Mouse (Mus musculus) limb, embryonic 10.5 days (tissue): Measurements from ENCODE around the gene Lipe. TPM values are rescaled to one million over a fixed set of nuclear protein-coding genes. Genes with fewer than 3 reads are reported as not detected.
"Not testable (repeated sequence)": the region's sequence is repeated elsewhere in the genome, so short reads cannot be mapped to it uniquely, and the experiment has no call there.

Experiments used
- DNase-seq: peaks from one replicate; pipeline ENCODE4 v3.0.0-alpha.2; 2017; ENCODE audit warnings: low spot score
- H3K27ac ChIP-seq: fragments of 300-500 bp; sonication (generic); 2 replicates; pipeline ENCODE4 v1.5.1; 2016; ENCODE audit warnings: mild to moderate bottlenecking
- H3K27me3 ChIP-seq: fragments of 300-500 bp; sonication (generic); 2 replicates; pipeline ENCODE4 v1.6.1; 2016; ENCODE audit warnings: low read depth, mild to moderate bottlenecking; ENCODE audit not compliant: poor library complexity, severe bottlenecking
- H3K36me3 ChIP-seq: fragments of 300-500 bp; sonication (generic); 2 replicates; pipeline ENCODE4 v1.6.1; 2016; ENCODE audit warnings: mild to moderate bottlenecking, moderate library complexity
- H3K4me1 ChIP-seq: fragments of 300-500 bp; sonication (generic); 2 replicates; pipeline ENCODE4 v1.6.1; 2016
- H3K4me3 ChIP-seq: fragments of 300-500 bp; sonication (generic); 2 replicates; pipeline ENCODE4 v1.5.1; 2016; ENCODE audit warnings: mild to moderate bottlenecking, moderate library complexity
- H3K9me3 ChIP-seq: fragments of 300-500 bp; sonication (generic); replicated peaks from 2 replicates; pipeline ENCODE4 v1.6.1; 2016; ENCODE audit warnings: mild to moderate bottlenecking
- WGBS: fragments of 180-500 bp; shearing (Covaris S2); methylation state at CpG from one replicate; pipeline ENCODE4 v1.1.7; 2016; 5-methylcytosine and 5-hydroxymethylcytosine counted together
- polyA plus RNA-seq: library from polyadenylated mRNA; unstranded; fragments of >200 nt; fragmentation: Nextera tagmentation; extraction: Ambion mirVana; gene quantifications from 2 replicates; pipeline ENCODE4 v1.2.1, GENCODE M21; 2016

Lipe gene
- polyA plus RNA-seq, 1 experiment from 2014 or later: 8.9 TPM

DNA sequence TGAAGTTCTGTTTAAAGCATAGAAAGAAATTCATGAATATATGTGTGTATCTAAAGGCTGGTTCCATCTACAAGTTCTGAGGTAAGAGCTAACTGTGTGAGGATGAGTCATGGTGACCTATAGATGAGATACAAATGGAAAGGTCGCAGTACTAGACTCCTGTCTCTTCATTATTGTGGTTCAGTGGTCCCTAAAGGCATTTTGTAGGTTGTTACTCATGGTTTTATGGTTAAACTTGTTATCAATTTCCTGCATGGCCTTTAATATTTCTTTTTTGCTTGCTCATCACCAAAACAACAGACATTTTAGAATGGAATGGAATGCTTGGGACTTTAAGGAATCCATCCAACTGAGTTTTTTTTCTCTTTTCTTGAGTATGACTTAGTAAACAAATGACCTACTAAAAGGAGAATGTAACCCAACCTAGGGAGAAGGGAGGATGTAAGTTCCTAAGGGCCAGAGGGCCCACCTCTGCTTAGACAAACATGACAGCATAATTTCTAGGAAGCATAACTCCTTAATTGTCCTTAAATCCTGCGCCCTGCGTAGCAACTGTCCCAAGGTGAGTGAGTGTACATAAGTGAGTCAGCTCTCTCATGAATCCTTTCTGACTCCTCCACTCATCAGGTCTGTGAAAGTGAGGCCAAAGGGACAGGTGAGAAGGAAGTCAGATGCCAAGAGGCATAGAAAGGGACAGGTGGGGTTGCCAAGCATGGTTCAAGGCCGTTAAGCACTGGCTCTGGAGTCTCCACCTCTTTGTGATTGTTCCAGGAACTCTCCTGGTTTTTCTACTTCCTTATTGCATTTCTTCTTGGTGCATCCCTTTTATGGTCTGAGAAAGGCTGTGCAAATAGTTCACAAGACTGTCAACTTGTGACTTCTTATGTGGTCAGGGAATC, 31.6 kb upstream of the Lipe start:
- Histone ChIP-seq H3K4me3 (no peak overlapping the region), H3K27me3 (no peaks in the 10 kb centered on the region), H3K36me3 (no peaks in the 10 kb centered on the region), H3K27ac (no peak overlapping the region), H3K9me3 (no peaks in the 10 kb centered on the region), H3K4me1 (peaks cover 11% of the 10 kb centered on the region; the same call in 1 of the 2 replicates)
- WGBS: 82% methylated on average over 4 of the region's 4 CpGs
- no peak for DNase-seq

DNA sequence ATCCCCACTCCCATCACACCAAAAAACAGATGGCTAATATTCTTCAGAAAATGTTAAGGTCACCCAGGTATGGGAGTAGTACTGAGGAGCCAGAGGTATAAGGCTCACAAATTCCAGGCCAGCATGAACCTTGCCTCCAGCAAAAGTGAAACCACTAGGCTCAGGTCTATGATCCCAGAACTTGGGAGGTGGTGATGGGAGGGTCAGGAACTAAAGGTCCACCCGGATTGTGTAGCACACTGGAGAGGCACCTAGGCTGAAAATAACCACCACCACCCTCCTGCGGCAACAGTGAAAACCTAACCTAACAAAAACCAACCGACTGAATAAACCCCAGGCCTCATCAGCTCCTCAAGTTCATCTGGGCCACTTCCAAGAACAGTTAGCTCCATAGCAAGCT, 29.8 kb upstream of the Lipe start:
- 90% methylated on average over 3 of the region's 3 CpGs for WGBS

DNA sequence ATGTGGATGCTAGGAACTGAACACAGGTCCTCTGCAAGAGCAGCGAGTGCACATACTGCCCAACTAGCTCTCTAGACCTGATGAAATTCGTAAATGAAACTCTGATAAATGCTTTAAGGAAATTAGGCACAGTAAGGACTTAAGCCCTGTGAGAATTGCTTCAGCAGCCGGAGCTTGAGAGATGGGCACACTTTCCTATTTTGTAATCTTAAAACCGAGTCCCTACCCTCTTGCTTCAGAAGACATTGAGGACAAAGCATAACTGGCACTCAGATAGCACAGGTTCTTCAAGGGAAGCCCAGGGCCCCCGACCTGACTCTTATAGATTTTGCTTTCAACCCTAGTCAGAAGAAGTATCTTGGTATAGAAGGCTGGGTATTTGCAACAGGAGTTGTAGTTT, 28.6 kb upstream of the Lipe start:
- Histone ChIP-seq H3K27me3 (peaks cover 16% of the 10 kb centered on the region), H3K9me3 (no peaks in the 10 kb centered on the region), H3K36me3 (no peaks in the 10 kb centered on the region), H3K27ac (no peak overlapping the region), H3K4me3 (no peak overlapping the region), H3K4me1 (0 out of 2 replicates have a peak, but pooled peaks cover 3% of the 10 kb centered on the region)
- DNase-seq: no peak
- 87% methylated on average over 5 of the region's 5 CpGs for WGBS

More for the DNA sequence above, 29.8 kb upstream of the Lipe start:
- Histone ChIP-seq H3K4me3 (no peak overlapping the region), H3K27ac (no peak overlapping the region), H3K4me1 (peaks cover 6% of the 10 kb centered on the region; the same call in 1 of the 2 replicates), H3K9me3 (no peaks in the 10 kb centered on the region), H3K27me3 (peaks cover 4% of the 10 kb centered on the region; the same call in 1 of the 2 replicates), H3K36me3 (no peaks in the 10 kb centered on the region)
- DNase-seq: no peak

DNA sequence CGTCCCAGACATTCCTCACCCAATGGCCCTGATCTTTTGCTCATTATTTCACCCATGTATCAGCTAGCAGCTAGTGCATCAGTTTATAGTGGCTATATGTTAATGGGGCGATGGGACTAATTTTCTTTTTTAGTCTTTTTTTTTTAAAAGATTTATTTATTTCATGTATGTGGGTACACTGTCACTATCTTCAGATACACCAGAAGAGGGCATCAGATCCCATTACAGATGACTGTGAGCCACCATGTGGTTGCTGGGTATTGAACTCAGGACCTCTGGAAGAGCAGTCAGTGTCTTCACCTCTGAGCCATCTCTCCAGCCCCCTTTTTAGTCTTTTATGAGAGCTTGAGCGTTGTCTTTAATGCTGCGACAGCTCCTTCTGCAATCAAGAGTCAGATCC, 27.9 kb upstream of the Lipe start:
- H3K9me3 ChIP-seq, H3K36me3 ChIP-seq, DNase-seq, H3K27ac ChIP-seq, H3K4me3 ChIP-seq, H3K4me1 ChIP-seq: not testable (repeated sequence)
- H3K27me3 ChIP-seq: peaks cover 22% of the 10 kb centered on the region
- 92% methylated on average over 4 of the region's 4 CpGs for WGBS

DNA sequence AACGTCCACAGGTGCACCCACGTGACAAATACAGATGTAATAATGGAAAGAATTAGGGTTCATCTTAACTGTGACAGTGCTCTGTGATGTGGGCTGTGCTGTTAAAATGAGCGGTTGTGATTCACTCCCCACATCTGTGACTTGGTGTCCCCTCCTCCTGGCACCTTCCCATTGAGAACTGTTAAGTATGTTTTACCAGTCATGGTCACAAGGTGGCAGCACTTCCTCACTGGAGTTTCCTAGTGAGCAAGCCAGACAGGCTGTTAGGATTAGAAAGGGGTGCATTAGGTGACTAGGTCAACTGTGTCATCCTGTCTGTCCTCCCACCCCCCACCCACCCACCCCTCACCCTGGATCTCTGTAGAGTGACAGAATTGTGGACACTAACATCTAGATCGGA, 25.9 kb upstream of the Lipe start:
- Histone ChIP-seq H3K9me3 (no peaks in the 10 kb centered on the region), H3K4me1 (0 out of 2 replicates have a peak, but pooled peaks cover 8% of the 10 kb centered on the region), H3K36me3 (0 out of 2 replicates have a peak, but pooled peaks cover 2% of the 10 kb centered on the region), H3K27ac (no peak overlapping the region), H3K27me3 (peaks cover 22% of the 10 kb centered on the region), H3K4me3 (no peak overlapping the region)
- WGBS: 36% methylated on average over 4 of the region's 4 CpGs
- peak; percentile 84 for DNase-seq

DNA sequence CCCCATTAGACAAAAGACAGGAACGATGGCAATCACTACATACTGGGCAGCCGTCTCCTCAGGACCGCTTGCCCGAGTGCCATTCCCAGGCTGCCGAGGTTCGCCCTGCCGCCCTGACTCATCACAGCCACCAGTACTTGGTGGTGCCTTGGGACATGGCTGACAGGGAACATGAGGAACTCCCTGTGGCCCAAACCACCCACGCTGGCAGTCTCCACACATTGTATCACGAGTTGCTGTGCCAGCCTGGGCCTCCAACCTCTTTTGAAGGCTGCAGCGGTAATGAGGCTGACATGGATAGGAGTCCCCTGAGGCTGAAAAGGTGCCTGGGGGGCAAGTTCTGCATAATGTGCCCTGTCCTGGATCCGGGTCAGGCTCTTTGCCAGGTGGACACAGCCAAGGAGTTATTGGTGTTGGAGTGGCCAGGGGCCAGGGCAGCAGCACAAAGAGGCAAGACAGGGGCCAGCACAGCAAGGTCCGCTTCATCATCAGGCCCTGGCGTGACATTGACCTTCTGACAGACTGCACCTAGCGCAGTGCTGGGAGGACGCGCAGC, 23.9 kb upstream of the Lipe start:
- Histone ChIP-seq H3K27ac (no peak overlapping the region), H3K9me3 (no peaks in the 10 kb centered on the region), H3K36me3 (0 out of 2 replicates have a peak, but pooled peaks cover 2% of the 10 kb centered on the region), H3K27me3 (peaks cover 22% of the 10 kb centered on the region), H3K4me1 (0 out of 2 replicates have a peak, but pooled peaks cover 8% of the 10 kb centered on the region), H3K4me3 (no peak overlapping the region)
- WGBS: 74% methylated on average over 16 of the region's 16 CpGs
- DNase-seq: no peak

DNA sequence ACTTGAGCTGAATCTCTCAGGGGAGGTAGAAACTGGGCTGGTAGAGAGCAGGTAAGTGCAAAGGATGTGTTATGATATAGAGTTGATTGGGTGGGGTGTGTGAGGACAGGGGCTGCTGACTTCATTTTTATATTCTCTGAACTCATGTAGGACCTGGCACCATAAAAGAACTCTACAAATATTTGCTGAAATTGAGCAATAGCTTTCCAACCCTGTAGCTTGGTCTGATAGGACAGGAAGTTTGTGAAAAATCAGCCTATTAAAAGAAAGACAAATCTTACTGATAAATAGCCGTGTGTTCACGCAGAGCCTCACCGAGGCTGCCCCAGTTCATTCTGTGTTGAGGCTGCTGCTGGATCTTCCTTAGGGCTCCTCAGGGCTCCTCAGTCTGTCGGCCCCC, 21.4 kb upstream of the Lipe start:
- Histone ChIP-seq H3K4me1 (0 out of 2 replicates have a peak, but pooled peaks cover 8% of the 10 kb centered on the region), H3K27me3 (peaks cover 22% of the 10 kb centered on the region), H3K4me3 (no peak overlapping the region), H3K27ac (no peak overlapping the region), H3K9me3 (no peaks in the 10 kb centered on the region), H3K36me3 (0 out of 2 replicates have a peak, but pooled peaks cover 2% of the 10 kb centered on the region)
- DNase-seq: no peak
- 95% methylated on average over 4 of the region's 4 CpGs for WGBS

DNA sequence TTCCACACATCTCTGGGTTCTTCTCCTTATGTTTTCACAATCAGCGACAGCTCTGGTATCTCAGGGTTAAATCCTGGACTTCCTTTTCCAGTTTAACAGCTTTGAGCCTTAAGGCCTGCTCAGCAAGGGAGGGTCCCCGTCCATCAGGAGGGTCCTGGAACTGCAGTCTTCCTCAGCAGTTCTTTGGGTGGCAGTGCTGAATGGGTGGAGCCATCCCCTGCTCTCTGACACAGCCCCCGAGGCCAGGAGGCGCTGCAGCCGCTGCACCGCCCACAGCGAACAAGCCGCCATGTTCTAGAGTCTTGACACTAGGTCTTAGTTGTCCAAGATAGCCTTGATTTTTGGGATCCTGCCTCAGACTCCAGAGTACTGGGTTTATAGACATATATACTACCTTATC, 21.0 kb upstream of the Lipe start:
- 0 out of 2 replicates have a peak, but pooled peaks cover 2% of the 10 kb centered on the region for H3K36me3 ChIP-seq
- H3K4me3 ChIP-seq: no peak overlapping the region
- 79% methylated on average over 8 of the region's 8 CpGs for WGBS
- DNase-seq: no peak
- peaks cover 22% of the 10 kb centered on the region for H3K27me3 ChIP-seq
- no peaks in the 10 kb centered on the region for H3K9me3 ChIP-seq
- no peak overlapping the region for H3K27ac ChIP-seq
- H3K4me1 ChIP-seq: 0 out of 2 replicates have a peak, but pooled peaks cover 8% of the 10 kb centered on the region

DNA sequence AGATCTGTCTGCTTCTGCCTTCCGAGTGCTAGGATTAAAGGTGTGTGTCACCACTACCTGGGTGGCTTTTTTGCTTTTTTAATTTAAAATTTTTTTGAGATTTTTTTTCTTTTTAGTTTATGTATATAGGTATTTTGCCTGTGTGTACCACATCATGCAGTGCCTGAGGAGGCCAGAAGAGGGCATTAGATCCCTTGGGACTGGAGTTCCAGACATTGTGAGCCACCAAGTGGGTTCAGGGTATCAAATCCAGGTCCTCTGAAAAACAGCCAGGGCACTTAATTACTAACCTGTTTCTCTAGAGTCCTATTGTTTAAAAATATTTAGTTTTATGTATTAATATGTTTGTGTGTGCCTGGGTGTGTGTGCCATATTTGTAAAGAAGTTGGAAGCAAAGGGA, 19.1 kb upstream of the Lipe start:
- peak; percentile 53 for DNase-seq

DNA sequence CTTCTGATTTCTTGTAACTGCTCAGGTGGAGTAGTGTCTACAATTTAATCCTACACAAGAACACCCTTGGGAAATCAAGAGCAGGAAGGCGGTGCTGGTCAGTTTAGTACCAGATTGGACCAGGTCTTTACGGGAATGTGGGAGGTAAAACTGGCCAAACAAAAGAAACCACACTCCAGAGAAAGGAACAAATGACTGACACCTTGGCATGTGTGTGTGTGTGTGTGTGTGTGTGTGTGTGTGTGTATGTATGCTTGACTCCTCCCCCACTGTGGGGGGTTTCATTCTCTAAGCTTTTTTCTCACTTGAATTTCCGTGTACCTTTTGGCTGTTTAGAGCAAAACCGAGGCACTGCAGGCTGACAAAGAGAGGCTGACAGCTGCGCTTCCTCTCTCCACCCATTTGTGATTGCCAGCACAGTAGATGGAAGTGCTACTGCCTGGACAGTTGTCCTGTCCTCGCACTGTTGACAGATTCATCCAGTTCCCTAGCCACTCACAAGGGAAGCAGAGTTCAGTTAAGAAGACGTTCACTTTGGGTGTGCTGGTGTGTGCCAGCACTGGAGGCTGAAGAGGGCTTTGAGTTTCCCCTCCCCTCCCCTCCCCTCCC, 14.4 kb upstream of the Lipe start, which contains the start of gene Cxcl17:
Cxcl17 (minus strand) TSS at position 54 of the 609 bp plus-strand sequence.
- no peaks in the 10 kb centered on the region for H3K9me3 ChIP-seq
- no peak within 1 kb of the TSS for H3K4me3 ChIP-seq
- no peak within 1 kb of the TSS for H3K27ac ChIP-seq
- WGBS: 49% methylated on average over 7 of the region's 7 CpGs
- H3K27me3 ChIP-seq: no peaks in the 10 kb centered on the region
- H3K4me1 ChIP-seq: no peaks in the 10 kb centered on the region
- H3K36me3 ChIP-seq: no peaks in the 10 kb centered on the region
- no peak for DNase-seq

More for the DNA sequence above, 19.1 kb upstream of the Lipe start:
- 85% methylated on average over 1 of the region's 1 CpGs for WGBS
- Histone ChIP-seq H3K27me3 (peaks cover 11% of the 10 kb centered on the region), H3K9me3 (no peaks in the 10 kb centered on the region), H3K36me3 (0 out of 2 replicates have a peak, but pooled peaks cover 2% of the 10 kb centered on the region), H3K4me3 (no peak overlapping the region), H3K27ac (no peak overlapping the region), H3K4me1 (0 out of 2 replicates have a peak, but pooled peaks cover 8% of the 10 kb centered on the region)

DNA sequence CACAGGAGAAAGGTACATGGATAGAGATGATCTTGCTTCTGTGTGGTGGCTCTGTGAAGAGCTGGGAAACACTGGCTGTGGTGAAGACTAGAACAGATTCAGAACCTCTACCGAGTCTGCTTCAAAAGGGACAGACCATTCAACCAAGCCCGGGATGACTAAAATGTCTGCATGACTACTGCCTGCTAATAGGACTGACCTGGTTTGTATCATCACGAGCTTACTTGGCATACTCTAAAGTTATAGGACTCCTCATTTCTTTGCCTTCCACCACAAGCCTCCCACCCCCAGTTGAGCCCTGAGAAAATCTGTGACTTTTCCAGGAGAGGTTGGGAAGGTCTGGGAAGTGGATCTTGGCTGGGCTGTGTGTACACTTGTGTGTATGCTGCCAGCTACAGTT, 13.4 kb upstream of the Lipe start:
- WGBS: 85% methylated on average over 3 of the region's 3 CpGs

DNA sequence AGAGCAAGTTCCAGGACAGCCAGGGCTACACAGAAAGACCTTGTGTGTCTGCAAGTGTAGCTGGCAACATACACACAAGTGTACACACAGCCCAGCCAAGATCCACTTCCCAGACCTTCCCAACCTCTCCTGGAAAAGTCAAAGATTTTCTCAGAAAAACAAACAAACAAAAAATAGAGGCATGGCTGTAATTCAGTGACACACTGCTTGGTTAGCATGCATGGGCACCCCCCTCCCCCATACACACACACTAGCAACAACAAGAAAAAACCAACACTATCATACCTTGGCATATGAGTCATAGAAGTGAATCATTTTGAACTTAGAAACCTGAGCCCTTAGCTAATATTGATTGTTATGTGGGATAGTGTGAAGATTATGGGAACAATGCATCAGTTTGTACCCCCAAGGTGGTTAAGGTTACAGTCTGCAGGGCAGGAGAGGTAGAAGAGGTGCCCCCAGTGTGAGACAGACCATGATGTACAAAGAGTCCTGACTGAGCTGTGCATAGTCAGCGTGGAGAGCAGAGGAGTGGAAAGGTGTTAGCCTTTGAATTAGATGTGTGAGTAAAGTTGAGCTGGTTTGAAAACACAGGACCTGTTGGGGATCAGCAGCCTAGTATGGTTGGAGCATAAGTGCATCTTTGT, 12.6 kb upstream of the Lipe start:
- no peaks in the 10 kb centered on the region for H3K27me3 ChIP-seq
- H3K4me3 ChIP-seq: no peak overlapping the region
- 88% methylated on average over 1 of the region's 1 CpGs for WGBS

More for the DNA sequence above, 13.4 kb upstream of the Lipe start:
- H3K4me3 ChIP-seq: no peak overlapping the region
- H3K27ac ChIP-seq: no peak overlapping the region
- no peaks in the 10 kb centered on the region for H3K36me3 ChIP-seq
- DNase-seq: no peak
- no peaks in the 10 kb centered on the region for H3K9me3 ChIP-seq
- H3K4me1 ChIP-seq: no peaks in the 10 kb centered on the region
- no peaks in the 10 kb centered on the region for H3K27me3 ChIP-seq

More for the DNA sequence above, 12.6 kb upstream of the Lipe start:
- H3K27ac ChIP-seq: no peak overlapping the region
- no peaks in the 10 kb centered on the region for H3K4me1 ChIP-seq
- DNase-seq: no peak
- no peaks in the 10 kb centered on the region for H3K9me3 ChIP-seq
- H3K36me3 ChIP-seq: no peaks in the 10 kb centered on the region
